Mouse (Mus musculus): ENCODE measurements around the gene Vps51.
"Not testable (repeated sequence)": the region's sequence is repeated elsewhere in the genome, so short reads cannot be mapped to it uniquely, and the experiment has no call there.

Gene Vps51

DNA sequence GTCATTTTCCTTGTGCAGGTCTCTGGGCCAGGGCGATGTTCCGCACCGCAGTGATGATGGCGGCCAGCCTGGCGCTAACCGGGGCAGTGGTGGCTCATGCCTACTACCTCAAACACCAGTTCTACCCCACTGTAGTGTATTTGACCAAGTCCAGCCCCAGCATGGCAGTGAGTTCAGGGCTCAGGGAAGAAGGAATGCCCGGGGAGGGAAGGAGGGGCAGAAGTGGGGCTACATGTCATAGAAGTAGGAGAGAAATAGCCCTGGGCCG lies 29.2 kb downstream of the Vps51 start:
- DNase-seq (ENCODE audit: low read depth, low spot score) = no peak

DNA sequence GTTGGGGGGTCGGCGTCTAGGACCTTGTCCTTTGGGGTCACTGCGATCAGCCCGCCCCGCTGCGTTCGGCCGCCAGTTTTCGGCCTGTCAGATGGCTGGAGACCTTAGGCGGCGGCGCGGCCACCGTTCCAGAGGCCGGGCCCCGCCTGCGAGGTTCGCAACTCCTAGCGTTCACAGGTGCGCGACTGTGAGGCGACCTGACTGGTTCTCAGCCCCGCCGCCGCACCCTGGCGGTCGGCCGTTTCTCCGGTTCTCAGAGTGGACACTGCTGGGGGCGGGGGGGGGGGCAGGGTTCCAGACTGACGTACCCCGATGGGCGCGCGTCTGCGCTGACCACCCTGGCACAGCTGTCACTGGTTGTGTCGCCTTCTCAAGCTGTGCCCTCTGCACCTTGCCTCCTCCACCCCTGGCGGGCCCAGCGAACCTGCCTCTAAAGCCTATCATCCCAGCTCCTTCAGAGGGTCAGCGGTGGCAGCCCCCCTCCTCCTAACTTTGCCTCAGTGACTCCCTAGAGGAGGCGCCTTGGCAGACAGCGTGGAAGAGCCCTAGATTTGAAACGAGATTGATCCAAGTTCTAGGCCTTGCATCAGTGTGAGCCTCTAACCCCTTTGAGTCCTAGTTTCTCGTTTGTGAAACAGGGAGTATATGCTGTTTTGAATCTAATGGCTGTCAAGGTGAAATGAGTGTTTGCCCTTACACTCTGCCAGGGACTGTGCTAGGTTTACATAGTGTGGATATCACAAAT lies 29.7 kb downstream of the Vps51 start:
- DNase-seq (ENCODE audit: low read depth, low spot score) = no peak

DNA sequence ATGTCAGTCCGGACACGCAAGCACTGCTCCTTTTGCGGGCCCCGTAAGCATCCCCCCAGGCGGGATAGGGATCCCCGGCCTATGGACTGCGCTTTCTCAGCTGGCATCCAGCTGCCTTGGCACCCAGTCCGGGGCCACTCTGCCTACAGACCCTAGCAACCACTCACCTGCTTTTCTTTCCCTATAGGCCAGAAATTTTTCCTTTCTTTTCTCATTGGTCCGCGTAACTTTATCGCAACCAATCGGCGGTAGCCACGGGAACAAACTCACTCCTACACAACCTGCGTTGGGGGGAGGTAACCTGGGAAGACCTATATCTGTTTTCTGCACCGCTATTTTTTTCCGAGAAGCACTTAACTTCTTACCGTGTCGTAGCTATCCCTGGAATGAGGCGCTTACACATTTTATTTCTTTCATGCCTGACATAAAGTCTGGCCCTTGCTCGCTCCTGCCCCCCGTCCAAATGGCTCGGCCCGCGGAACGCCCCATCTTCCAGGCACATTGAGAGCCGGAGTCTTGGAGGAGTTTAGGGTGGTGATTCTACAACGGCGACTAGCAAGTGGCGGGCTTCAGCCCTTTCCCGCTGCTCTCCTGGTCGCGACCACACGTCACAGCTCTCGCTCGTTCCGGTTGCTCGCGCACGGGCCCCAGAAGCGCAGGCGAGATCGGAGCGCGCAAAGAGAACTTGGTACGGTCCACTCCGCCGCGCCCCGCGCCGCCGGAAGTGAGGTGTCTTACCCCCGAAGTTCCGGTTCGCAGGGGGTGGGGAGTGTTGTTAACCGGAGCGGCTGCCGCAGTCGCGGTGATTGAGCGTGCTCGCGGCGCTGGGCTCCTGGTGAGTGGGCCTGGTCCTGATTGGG lies 30.5 kb downstream of the Vps51 start, which contains the start of gene Syvn1:
TSS of gene Syvn1 (plus strand) at position 283 of the 860 bp plus-strand sequence.
- peak; percentile 98 for DNase-seq (ENCODE audit: low read depth, low spot score)

DNA sequence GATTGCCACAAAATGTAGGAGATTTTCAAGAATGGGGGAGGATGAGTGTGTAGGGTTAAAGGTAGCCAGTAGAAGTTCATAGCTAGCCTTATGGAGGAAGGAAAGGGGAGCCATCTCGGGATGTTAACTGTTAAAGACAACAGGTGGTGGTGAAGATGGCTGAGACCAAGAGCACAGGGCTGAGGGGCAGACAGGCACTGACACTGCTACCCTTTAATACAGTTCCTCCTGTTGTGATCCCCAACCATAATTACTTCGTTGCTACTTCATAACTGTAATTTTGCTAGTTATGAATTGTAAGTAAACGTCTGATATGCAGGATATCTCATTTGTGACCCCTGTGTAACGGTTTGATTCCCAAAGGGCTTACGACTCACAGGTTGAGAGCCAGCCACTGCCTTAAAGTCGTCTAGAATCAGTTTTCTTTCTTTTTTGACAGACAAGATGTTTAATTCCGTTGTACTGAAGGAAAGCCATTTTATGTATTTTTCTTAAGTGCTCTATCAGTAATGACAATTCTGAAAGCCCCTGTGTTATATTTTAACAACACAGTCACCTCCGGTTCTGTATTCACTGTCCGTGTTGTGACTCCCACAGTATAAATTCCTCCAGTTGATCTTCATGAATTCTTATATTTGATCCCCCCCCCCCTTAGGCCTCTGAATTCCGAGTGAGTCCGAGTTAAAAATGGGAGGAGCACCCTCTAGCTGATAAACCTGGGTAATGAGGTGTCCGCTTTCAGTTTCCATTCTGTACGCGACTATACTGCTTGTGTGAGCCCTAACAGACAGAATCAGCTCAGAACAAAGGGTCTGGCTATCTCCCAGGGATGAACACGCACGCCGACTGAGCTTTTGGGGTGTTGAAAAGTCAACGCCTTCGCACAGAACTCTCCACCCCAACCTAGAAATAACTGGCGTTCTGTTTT lies 31.4 kb downstream of the Vps51 start:
- DNase-seq (ENCODE audit: low read depth, low spot score) = no peak

DNA sequence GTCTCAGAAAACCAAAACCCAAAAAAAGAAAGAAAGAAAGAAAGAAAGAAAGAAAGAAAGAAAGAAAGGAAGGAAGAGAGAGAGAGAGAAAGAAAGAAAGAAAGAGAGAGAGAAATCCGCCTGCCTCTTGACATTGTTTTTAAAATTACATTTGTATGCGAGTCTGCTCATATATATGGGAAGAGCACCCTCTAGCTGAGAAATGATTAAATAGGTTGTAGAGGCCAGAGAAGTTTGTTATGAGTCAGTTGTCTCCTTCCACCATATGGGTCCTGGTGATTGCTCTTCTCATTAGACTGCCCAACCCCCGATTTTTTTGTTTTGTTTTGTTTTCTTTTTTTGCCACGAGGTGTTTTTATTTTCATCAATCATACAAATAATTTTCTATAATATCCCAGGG lies 32.9 kb downstream of the Vps51 start:
- DNase-seq (ENCODE audit: low read depth, low spot score) = not testable (repeated sequence)

DNA sequence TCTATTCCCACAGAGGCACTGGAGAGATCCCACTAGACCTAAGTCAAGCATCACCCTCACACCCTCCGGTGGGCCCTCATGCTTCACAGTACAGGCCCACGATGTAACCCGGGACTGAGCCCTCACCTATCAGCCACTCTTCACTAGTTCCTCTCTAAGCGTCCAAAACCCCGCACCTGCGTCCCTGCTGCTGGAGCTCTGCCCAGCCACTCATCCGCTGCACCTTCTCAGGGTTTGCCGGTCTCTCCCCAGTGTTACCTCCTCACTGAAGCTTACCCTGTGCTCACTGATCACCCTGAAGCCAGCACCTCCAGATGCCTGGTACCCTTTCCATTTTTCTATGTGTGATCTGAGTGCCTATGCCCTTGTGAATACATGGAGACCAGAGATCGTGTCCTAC lies 34.7 kb downstream of the Vps51 start:
- no peak for DNase-seq (ENCODE audit: low read depth, low spot score)

DNA sequence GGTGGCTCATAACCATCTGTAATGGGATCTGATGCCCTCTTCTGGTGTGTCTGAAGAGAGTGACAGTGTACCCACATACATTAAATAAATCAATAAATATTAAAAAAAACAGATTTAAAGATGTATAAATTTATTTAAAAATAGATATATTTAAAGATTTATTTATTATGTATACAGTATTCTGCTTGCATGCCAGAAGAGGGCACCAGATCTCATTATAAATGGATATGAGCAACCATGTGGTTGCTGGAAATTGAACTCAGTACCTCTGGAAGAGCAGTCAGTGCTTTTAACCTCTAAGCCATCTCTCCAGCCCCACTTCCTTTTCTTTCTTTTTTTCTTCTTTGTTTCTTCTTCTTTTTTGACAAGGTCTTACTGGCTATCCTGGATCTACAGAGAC lies 37.0 kb downstream of the Vps51 start:
- no peak for DNase-seq (ENCODE audit: low read depth, low spot score)

DNA sequence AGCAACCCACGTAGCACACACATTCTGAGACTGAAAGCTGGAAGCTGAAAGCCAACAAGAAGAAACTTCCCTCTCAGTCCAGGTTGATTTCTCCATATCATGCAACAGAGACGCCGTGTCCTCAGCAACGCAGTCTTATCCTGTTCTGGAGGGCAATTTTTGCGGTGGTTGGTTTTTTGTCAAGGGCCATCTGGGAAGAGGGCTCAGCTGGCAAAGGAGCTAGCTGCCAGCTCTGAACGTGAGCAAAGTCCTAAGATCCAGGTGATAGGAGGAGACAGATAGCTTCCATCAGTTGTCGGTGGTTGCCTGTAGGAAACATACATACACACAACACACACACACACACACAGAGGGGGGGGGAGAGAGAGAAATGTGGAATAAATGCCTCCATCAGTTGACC lies 38.7 kb downstream of the Vps51 start:
- no peak for DNase-seq (ENCODE audit: low read depth, low spot score)

DNA sequence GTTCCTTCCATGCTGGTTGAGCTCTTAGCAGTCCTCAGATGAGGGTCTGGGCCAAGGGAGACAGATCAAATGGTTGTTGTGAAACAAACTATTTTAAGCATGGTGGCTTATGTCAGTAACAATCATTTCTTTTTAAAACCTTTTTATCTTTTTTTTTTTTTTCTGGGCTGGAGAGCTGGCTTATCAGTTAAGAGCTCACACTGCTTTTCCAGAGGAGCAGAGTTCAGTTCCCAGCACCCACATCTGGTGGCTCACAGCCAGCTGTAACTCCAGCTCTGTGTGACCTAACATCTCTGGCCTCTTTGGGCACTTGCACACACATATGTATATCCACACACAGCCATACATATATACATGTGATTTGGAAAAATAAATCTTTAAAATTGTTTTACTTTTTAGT lies 39.3 kb downstream of the Vps51 start:
- no peak for DNase-seq (ENCODE audit: low read depth, low spot score)

DNA sequence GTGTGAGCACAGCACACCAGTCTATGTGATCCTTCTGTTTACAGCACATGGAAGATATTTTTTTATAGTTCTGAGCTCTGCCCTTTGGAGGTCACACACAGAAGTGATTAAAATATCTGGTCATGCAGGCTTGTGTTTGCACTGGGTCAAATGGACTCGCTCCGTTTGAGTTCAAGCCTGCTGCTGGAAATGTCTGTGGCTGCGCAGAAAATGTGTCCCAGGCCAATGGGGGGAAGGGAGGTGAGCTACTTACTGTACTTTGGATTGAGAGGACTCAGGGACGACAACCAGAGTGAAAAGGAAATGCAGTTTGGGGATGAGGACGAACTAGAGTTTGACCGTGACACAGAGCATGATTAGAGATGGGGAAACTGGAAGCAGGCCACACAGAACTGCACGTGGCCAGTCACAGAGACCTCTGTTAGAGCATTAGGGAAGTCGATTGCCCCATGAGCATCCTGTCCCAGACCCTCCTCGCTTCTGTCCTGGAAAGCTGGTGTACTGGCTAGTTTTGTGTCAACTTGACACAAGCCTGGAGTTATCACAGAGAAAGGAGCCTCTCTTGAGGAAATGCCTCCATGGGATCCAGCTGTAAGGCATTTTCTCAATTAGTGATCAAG lies 41.0 kb downstream of the Vps51 start:
- no peak for DNase-seq (ENCODE audit: low read depth, low spot score)

DNA sequence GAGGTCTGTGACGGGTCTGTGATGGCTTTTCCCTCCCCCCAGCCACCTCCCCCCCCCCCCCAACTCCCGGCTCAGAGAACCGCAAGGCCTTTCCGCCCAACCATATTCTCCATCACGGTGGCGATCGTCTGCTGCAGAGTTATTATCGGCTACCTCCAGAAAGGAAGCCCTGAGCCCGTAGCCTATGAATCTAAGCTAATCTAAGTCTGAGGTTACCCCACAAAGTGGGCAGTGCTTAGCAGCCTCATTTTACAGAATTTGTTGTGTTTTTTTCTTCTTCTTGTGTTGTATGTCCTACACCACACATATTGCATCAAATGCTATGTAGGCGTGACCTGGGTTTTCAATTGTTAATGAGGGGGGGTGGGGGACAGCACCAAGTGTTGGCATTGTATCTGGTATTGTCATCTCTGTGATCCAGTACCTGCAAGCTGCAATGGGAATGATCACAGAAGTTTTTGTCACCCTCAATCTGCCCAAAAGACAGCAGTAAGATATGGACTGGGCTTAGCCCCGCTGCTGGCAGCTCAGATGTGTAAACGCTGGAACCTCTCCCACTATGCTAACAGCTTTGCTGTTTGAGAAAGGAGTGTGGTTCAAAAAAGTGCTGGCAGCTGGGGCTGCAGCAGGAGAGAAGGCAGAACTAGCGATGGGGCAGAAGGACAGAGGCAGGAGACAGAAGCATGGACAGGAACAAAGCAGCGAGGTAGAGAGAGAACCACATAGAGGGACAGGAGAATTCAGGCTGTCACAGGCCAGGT lies 46.3 kb downstream of the Vps51 start:
- no peak for DNase-seq (ENCODE audit: low read depth, low spot score)

DNA sequence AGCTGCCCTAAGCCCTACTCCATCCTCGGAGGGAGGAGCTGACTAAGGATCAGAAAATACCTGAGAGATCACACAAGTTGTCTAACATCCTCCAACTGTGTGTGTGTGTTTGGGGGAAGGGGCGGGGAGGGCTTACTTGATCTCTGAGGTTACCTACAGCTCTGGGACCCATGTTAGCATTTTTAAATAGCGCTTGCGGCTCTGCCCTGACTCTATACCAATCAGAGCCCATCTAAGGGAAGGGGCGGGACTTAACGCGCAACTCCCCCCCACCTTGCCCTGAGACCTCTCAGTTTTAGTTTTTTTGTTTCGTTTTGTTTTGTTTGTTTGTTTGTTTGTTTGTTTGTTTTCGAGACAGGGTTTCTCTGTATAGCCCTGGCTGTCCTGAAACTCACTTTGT lies 47.6 kb downstream of the Vps51 start:
- DNase-seq (ENCODE audit: low read depth, low spot score) = peak; percentile 67

DNA sequence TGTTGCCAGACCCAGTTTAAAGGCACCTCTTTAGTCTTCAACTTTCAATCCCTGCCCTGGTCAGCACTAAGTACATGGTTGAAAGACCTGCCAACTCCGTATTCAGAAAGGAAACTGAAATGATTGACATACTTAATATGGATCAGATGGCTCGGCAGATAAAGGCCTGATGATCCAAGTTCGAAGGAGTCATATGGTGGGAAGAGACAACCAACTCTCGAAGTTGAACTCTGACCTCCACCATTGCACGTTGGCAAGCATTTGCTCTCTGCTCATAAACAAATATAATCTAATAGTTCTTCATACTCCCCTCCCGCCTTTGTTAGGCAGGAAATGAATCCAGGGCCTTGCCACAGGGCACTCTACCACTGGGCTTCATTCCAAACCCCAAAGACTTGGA lies 48.0 kb downstream of the Vps51 start:
- no peak for DNase-seq (ENCODE audit: low read depth, low spot score)

DNA sequence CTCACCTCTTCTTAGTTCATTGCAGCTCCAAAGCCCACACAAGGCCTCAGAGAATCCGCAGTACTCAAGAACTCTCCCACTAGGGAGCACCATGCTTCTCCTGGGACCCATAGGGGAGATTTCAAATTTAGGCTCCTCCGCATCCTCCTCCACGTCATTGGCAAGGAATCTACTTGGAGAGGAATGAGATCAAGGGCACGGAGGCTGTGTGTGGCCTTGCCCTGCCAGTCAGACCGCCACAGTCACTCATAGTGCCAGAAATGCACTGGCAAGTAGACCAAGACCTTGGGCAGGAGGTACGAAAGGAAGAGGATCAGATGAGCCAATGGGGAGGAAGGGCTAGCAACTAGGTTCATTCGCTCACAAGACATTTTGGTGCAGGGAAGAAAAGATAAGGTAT lies 53.1 kb downstream of the Vps51 start:
- no peak for DNase-seq (ENCODE audit: low read depth, low spot score)

DNA sequence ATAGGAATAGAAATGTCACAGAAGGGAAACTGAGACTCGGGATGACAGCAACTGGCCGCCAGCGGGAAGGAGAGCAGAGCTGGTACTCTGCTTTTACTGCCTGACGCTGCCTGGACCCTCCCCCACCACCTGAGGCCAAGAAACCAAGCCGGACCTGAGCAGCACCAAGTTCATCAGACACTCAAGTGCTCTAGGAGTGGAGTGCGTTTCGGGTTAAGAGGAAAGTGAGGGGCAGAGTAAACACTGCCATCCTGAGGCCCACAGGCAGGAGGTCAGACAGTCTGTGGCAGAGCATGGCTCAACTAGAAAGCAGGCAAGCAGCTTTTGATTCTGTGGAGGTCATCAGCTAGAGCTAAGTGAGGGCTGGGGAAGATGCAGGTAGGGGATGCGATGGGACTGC lies 54.0 kb downstream of the Vps51 start:
- DNase-seq (ENCODE audit: low read depth, low spot score) = no peak

DNA sequence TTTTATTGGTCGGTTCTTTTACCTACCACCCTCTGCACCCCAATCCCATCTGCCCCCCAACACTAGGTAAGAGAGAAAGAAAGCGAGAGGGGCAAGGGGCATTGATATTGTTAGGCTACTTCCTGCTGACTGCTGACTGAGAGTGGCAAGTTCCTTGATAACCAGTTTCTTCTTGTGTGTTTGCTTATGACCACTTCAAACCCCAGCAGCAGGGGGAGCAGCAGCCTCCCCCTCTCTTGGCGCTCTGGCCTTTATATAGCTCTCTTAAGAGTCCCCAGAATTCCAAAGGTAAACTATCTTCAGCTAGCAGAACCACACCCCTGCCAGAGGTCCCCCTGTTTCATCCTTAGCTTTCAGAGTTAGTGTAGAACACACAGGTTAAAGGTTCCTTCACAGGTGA lies 56.8 kb downstream of the Vps51 start:
- no peak for DNase-seq (ENCODE audit: low read depth, low spot score)

DNA sequence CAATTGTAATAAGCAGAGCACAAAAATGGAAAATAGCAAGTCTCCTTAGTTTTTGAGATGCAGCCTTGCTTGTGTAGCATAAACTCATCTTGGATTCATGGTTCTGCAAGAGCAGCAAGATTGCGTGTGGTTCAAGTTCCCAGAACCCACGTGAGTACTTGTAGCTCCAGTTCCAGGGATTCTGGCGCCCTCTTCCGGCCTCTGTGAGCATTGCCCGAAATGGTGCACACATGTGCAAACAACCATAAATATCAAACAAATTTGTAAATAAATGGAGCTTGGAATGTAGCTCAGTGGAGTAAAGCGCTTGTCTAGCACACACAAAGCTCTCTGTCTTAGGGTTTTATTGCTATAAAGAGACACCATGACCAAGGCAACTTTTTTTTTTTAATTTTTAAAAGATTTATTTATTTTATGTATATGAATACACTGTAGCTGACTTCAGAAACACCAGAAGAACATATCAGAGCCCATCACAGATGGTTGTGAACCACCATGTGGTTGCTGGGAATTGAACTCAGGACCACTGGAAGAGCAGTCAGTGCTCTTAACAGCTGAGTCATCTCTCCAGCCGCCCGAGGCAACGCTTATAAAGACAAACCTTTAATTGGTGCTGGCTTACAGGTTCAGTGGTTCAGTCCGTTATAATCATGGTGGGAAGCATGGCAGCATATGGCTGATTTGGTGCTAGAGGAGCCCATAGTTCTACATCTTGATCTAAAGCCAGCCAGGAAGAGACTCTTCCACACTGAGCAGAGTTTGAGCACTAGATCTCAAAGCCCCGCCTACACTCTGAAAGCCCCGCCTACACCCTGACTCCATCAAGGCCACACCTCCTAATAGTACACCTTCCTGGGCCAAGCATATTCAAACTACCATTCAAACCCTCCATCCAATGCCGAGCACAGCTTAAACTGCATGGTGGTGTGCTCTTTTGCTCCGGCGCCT lies 58.6 kb downstream of the Vps51 start:
- DNase-seq (ENCODE audit: low read depth, low spot score) = peak; percentile 96
